Mouse (Mus musculus) MEL (cell line): Measurements from ENCODE around the gene Ltbp2. TPM values are rescaled to one million over a fixed set of nuclear protein-coding genes. Genes with fewer than 3 reads are reported as not detected.
A peak's percentile ranks its signal among the peaks of the same experiment; 100 is the strongest.

Source experiments
- DNase-seq: peaks from one replicate; pipeline ENCODE4 v3.0.0; 2011; ENCODE audit warnings: low read depth, low spot score
- H3K27ac ChIP-seq: 2 replicates; pipeline ENCODE4 v1.5.1; 2012; ENCODE audit warnings: low read depth, mild to moderate bottlenecking, control low read depth, low read length, moderate library complexity; ENCODE audit not compliant: control insufficient read depth
- H3K27me3 ChIP-seq, 2 experiments: fragments of 150-350 bp in 1 of 2; sonication (generic) in 1 of 2; 2 replicates each; pipeline ENCODE4 v1.6.1; 2012; ENCODE audit warnings: low read length in 2 of 2, mild to moderate bottlenecking in 2 of 2, improper control_type of control experiment in 1 of 2, moderate library complexity in 1 of 2; ENCODE audit not compliant: insufficient read depth in 2 of 2, control insufficient read depth in 1 of 2
- H3K36me3 ChIP-seq, 2 experiments: 2 replicates each; pipeline ENCODE4 v1.6.1; 2012 to 2014; ENCODE audit warnings: low read length in 2 of 2, improper control_type of control experiment in 1 of 2, inconsistent platforms in 1 of 2, mild to moderate bottlenecking in 1 of 2; ENCODE audit not compliant: insufficient read depth in 2 of 2, control insufficient read depth in 1 of 2
- H3K4me1 ChIP-seq, 2 experiments: fragments of 150-350 bp in 1 of 2; sonication (generic) in 1 of 2; 2 replicates each; pipeline ENCODE4 v1.6.1; 2012; ENCODE audit warnings: low read length in 2 of 2, improper control_type of control experiment in 1 of 2, mild to moderate bottlenecking in 1 of 2; ENCODE audit not compliant: insufficient read depth in 2 of 2, control insufficient read depth in 1 of 2
- H3K4me3 ChIP-seq, 2 experiments: fragments of 150-350 bp in 1 of 2; sonication (generic) in 1 of 2; 2 replicates each; pipeline ENCODE4 v1.5.1; 2012; ENCODE audit warnings: low read depth in 2 of 2, low read length in 2 of 2, mild to moderate bottlenecking in 2 of 2, moderate library complexity in 2 of 2, control low read depth in 1 of 2, improper control_type of control experiment in 1 of 2; ENCODE audit not compliant: control insufficient read depth in 1 of 2, insufficient read depth in 1 of 2
- H3K79me2 ChIP-seq: 2 replicates; pipeline ENCODE4 v1.6.1; 2012; ENCODE audit warnings: mild to moderate bottlenecking, low read length, moderate library complexity; ENCODE audit not compliant: control insufficient read depth, poor library complexity, insufficient read depth
- H3K9ac ChIP-seq: 2 replicates; pipeline ENCODE4 v1.6.1; 2012; ENCODE audit warnings: low read depth, mild to moderate bottlenecking, control low read depth, low read length, moderate library complexity; ENCODE audit not compliant: control insufficient read depth, poor library complexity, severe bottlenecking
- H3K9me3 ChIP-seq: fragments of 150-350 bp; sonication (generic); replicated peaks from 2 replicates; pipeline ENCODE4 v1.6.1; 2012; ENCODE audit warnings: mild to moderate bottlenecking, low read length, improper control_type of control experiment, moderate library complexity; ENCODE audit not compliant: insufficient read depth
- BHLHE40 ChIP-seq: IDR thresholded peaks from 2 replicates; pipeline ENCODE4 v1.6.1; 2012; ENCODE audit warnings: low read depth, mild to moderate bottlenecking, inconsistent platforms, low read length, improper control_type of control experiment, borderline replicate concordance
- CHD1 ChIP-seq: IDR thresholded peaks from 2 replicates; pipeline ENCODE4 v1.6.1; 2012; ENCODE audit warnings: low read depth, mild to moderate bottlenecking, inconsistent platforms, low read length, improper control_type of control experiment
- CHD2 ChIP-seq: IDR thresholded peaks from 2 replicates; pipeline ENCODE4 v1.6.1; 2011; ENCODE audit warnings: low read length, improper control_type of control experiment
- ETS1 ChIP-seq: IDR thresholded peaks from 2 replicates; pipeline ENCODE4 v1.6.1; 2012; ENCODE audit warnings: low read depth, mild to moderate bottlenecking, inconsistent platforms, low read length, improper control_type of control experiment, moderate library complexity
- GATA1 ChIP-seq: IDR thresholded peaks from 2 replicates; pipeline ENCODE4 v1.6.1; 2011; ENCODE audit warnings: low read depth, low read length, improper control_type of control experiment
- HCFC1 ChIP-seq: IDR thresholded peaks from 2 replicates; pipeline ENCODE4 v1.6.1; 2012; ENCODE audit warnings: low read depth, mild to moderate bottlenecking, inconsistent platforms, low read length, improper control_type of control experiment, moderate library complexity
- JUND ChIP-seq: IDR thresholded peaks from 2 replicates; pipeline ENCODE4 v1.6.1; 2011; ENCODE audit warnings: low read depth, mild to moderate bottlenecking, improper control_type of control experiment, low read length
- MAFK ChIP-seq: IDR thresholded peaks from 2 replicates; pipeline ENCODE4 v1.6.1; 2011; ENCODE audit warnings: low read depth, mild to moderate bottlenecking, low read length, improper control_type of control experiment, borderline replicate concordance
- MXI1 ChIP-seq: IDR thresholded peaks from 2 replicates; pipeline ENCODE4 v1.6.1; 2011; ENCODE audit warnings: mild to moderate bottlenecking, low read depth, low read length, improper control_type of control experiment
- NELFE ChIP-seq: IDR thresholded peaks from 2 replicates; pipeline ENCODE4 v1.6.1; 2011; ENCODE audit warnings: low read depth, low read length, improper control_type of control experiment
- POLR2A ChIP-seq, 2 experiments: IDR thresholded peaks; 2 replicates each; pipeline ENCODE4 v1.6.1; 2011 to 2012; ENCODE audit warnings: low read length in 2 of 2, mild to moderate bottlenecking in 2 of 2, control low read depth in 1 of 2, improper control_type of control experiment in 1 of 2, low read depth in 1 of 2, moderate library complexity in 1 of 2; ENCODE audit not compliant: control insufficient read depth in 1 of 2, insufficient read depth in 1 of 2, poor library complexity in 1 of 2
- RCOR1 ChIP-seq: IDR thresholded peaks from 2 replicates; pipeline ENCODE4 v1.6.1; 2012; ENCODE audit warnings: low read depth, mild to moderate bottlenecking, inconsistent platforms, low read length, improper control_type of control experiment
- SIN3A ChIP-seq: IDR thresholded peaks from 2 replicates; pipeline ENCODE4 v1.6.1; 2012; ENCODE audit warnings: low read length, improper control_type of control experiment, inconsistent platforms
- SMC3 ChIP-seq: IDR thresholded peaks from 2 replicates; pipeline ENCODE4 v1.6.1; 2011; ENCODE audit warnings: low read depth, low read length, improper control_type of control experiment
- TBP ChIP-seq: IDR thresholded peaks from 2 replicates; pipeline ENCODE4 v1.8.0; 2011; ENCODE audit warnings: low read depth, low read length, improper control_type of control experiment
- UBTF ChIP-seq: IDR thresholded peaks from 2 replicates; pipeline ENCODE4 v1.6.1; 2012; ENCODE audit warnings: low read depth, mild to moderate bottlenecking, inconsistent platforms, low read length, improper control_type of control experiment, moderate library complexity, borderline replicate concordance; ENCODE audit not compliant: insufficient read depth
- ZC3H11A ChIP-seq: IDR thresholded peaks from 2 replicates; pipeline ENCODE4 v1.6.1; 2012; ENCODE audit warnings: low read depth, mild to moderate bottlenecking, inconsistent platforms, low read length, improper control_type of control experiment
- polyA plus RNA-seq, 2 experiments: library from polyadenylated mRNA; stranded (reverse) in 1 of 2; unstranded in 1 of 2; fragments of >175 nt in 1 of 2; fragments of >200 nt in 1 of 2; gene quantifications; 2 replicates each; pipeline versions ENCODE4 v1.2.1 to v1.2.4; 2012; ENCODE audit warnings: low replicate concordance in 2 of 2, low read depth in 1 of 2; ENCODE audit not compliant: insufficient read length in 2 of 2, insufficient read depth in 1 of 2, missing spikeins in 1 of 2
- total RNA-seq: library from RNA; depleted of rRNA; stranded (reverse); fragments of 300-350 nt; gene quantifications from 2 replicates; pipeline ENCODE4 v1.2.3, GENCODE M21; 2012

The Ltbp2 gene
- total and polyA plus RNA-seq, 3 experiments: 0.01 to 0.08 TPM; not detected in 1

DNA sequence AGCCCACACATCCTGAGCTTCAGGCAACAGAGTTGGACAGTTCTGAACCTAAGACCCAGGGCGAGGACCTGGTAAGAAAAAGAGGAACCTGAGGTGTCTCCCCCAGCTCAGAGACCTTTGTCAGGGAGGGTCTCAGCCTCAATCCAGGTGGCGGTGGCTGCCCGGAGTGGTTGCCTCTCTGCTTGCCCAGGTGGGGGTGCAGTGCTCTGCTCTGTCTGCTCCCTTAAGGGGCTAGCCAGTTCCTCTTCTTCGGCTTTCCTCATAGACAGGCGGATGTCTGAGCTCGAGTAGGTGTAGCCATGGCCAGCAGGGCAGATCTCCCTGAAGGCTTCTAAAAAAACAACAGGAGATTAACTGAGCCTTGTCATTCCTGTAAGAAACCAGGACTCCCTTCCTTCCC is 67.3 kb downstream of the Ltbp2 start:
- Histone ChIP-seq H3K9me3 (no peaks in the 10 kb centered on the region), H3K36me3 (no peaks in the 10 kb centered on the region), H3K79me2 (no peaks in the 10 kb centered on the region), H3K27ac (no peak overlapping the region), H3K9ac (no peak overlapping the region), H3K27me3 (peaks cover 10 to 19% of the 10 kb centered on the region in 2 experiments), H3K4me1 (no peaks in the 10 kb centered on the region), H3K4me3 (no peak overlapping the region)
- no peak for DNase-seq
- no peak for TF ChIP-seq SMC3
- no peak for TF ChIP-seq CHD2
- TF ChIP-seq BHLHE40: no peak
- no peak for TF ChIP-seq MXI1
- TF ChIP-seq JUND: no peak
- no peak for TF ChIP-seq HCFC1
- no peak for TF ChIP-seq NELFE
- no peak for TF ChIP-seq ETS1
- TF ChIP-seq TBP: no peak
- no peak for TF ChIP-seq POLR2A (IDR thresholded peaks at IDR 0.05; ENCODE audit: control insufficient read depth in 1 of 2, insufficient read depth in 1 of 2, low read depth in 1 of 2, low read length in 2 of 2, poor library complexity in 1 of 2)
- TF ChIP-seq GATA1: no peak
- no peak for TF ChIP-seq SIN3A

- H3K79me2 ChIP-seq: no peaks in the 10 kb centered on the region
- no peak for DNase-seq
- no peak overlapping the region for H3K27ac ChIP-seq
- no peaks in the 10 kb centered on the region for H3K4me1 ChIP-seq
- H3K36me3 ChIP-seq: no peaks in the 10 kb centered on the region
- H3K9ac ChIP-seq: no peak overlapping the region
- no peaks in the 10 kb centered on the region for H3K9me3 ChIP-seq
- TF ChIP-seq RCOR1: no peak
- TF ChIP-seq GATA1: 0 out of 2 replicates have a peak, but pooled peaks have one; percentile 5
- no peak overlapping the region for H3K4me3 ChIP-seq
- peaks cover 10 to 19% of the 10 kb centered on the region in 2 experiments for H3K27me3 ChIP-seq
Measured at GRCm38 (mm10) chr12:84807351-84807750, 69.0 kb downstream of the Ltbp2 start.

GRCm38 (mm10) chr12:84806726-84807125 is 69.6 kb downstream of the Ltbp2 start:
- DNase-seq: no peak
- no peak overlapping the region for H3K4me3 ChIP-seq
- H3K79me2 ChIP-seq: no peaks in the 10 kb centered on the region
- no peak overlapping the region for H3K27ac ChIP-seq
- no peaks in the 10 kb centered on the region for H3K36me3 ChIP-seq
- no peaks in the 10 kb centered on the region for H3K9me3 ChIP-seq
- no peaks in the 10 kb centered on the region for H3K4me1 ChIP-seq
- no peak overlapping the region for H3K9ac ChIP-seq
- no peak for TF ChIP-seq CHD1
- TF ChIP-seq TBP: no peak
- TF ChIP-seq MAFK: no peak
- no peak for TF ChIP-seq SIN3A
- TF ChIP-seq ZC3H11A: no peak
- TF ChIP-seq UBTF: no peak
- H3K27me3 ChIP-seq: peaks cover 10 to 19% of the 10 kb centered on the region in 2 experiments
